Mouse (Mus musculus): Measurements from ENCODE around the gene Syt6. TPM values are rescaled to one million over a fixed set of nuclear protein-coding genes. Genes with fewer than 3 reads are reported as not detected.

Syt6 gene
- polyA plus RNA-seq, 1 experiment from 2014 or later, result 1.7 TPM

GRCm38 (mm10) chr3:103625169-103625568, 50.1 kb downstream of the Syt6 start:
- H3K4me1 ChIP-seq (replicated peaks; ENCODE audit: control insufficient read depth, insufficient read depth, low read length), result no peaks in the 10 kb centered on the region
- ATAC-seq (replicated peaks; ENCODE audit: low FRiP score, low TSS enrichment, low read depth) (no peak), DNase-seq (ENCODE audit: low spot score) (no peak)
- no peaks in the 10 kb centered on the region for H3K36me3 ChIP-seq (ENCODE audit: control insufficient read depth, insufficient read depth, low read length)
- H3K27me3 ChIP-seq (replicated peaks; ENCODE audit: control insufficient read depth, insufficient read depth, low read length), result no peaks in the 10 kb centered on the region
- no peak overlapping the region for H3K9ac ChIP-seq (ENCODE audit: low read length)
- no peak overlapping the region for H3K4me2 ChIP-seq (ENCODE audit: low read length)
- no peak overlapping the region for H3K27ac ChIP-seq (ENCODE audit: low read depth)
- 91% methylated on average over 13 of the region's 13 CpGs for WGBS
- no peaks in the 10 kb centered on the region for H3K9me3 ChIP-seq (ENCODE audit: control insufficient read depth, low read length)
- no peak overlapping the region for H3K4me3 ChIP-seq (ENCODE audit: low read depth, low read length)

- ATAC-seq (replicated peaks; ENCODE audit: low FRiP score, low TSS enrichment, low read depth) (no peak), DNase-seq (ENCODE audit: low spot score) (no peak)
- no peak overlapping the region for H3K9ac ChIP-seq (ENCODE audit: low read length)
- 94% methylated on average over 4 of the region's 4 CpGs for WGBS
- no peaks in the 10 kb centered on the region for H3K9me3 ChIP-seq (ENCODE audit: control insufficient read depth, low read length)
- H3K36me3 ChIP-seq (ENCODE audit: control insufficient read depth, insufficient read depth, low read length), result no peaks in the 10 kb centered on the region
- H3K4me2 ChIP-seq (ENCODE audit: low read length), result no peak overlapping the region
- H3K27ac ChIP-seq (ENCODE audit: low read depth), result no peak overlapping the region
- H3K27me3 ChIP-seq (replicated peaks; ENCODE audit: control insufficient read depth, insufficient read depth, low read length), result no peaks in the 10 kb centered on the region
- no peaks in the 10 kb centered on the region for H3K4me1 ChIP-seq (replicated peaks; ENCODE audit: control insufficient read depth, insufficient read depth, low read length)
- no peak overlapping the region for H3K4me3 ChIP-seq (ENCODE audit: low read depth, low read length)
These were observed 51.5 kb downstream of the Syt6 start for GRCm38 (mm10) chr3:103626481-103626880.

GRCm38 (mm10) chr3:103627661-103628060, 52.6 kb downstream of the Syt6 start:
- DNase-seq (ENCODE audit: low spot score) (no peak), ATAC-seq (replicated peaks; ENCODE audit: low FRiP score, low TSS enrichment, low read depth) (no peak)
- 87% methylated on average over 3 of the region's 3 CpGs for WGBS
- H3K4me2 ChIP-seq (ENCODE audit: low read length), result no peak overlapping the region
- no peaks in the 10 kb centered on the region for H3K36me3 ChIP-seq (ENCODE audit: control insufficient read depth, insufficient read depth, low read length)
- no peaks in the 10 kb centered on the region for H3K27me3 ChIP-seq (replicated peaks; ENCODE audit: control insufficient read depth, insufficient read depth, low read length)
- no peaks in the 10 kb centered on the region for H3K9me3 ChIP-seq (ENCODE audit: control insufficient read depth, low read length)
- no peak overlapping the region for H3K9ac ChIP-seq (ENCODE audit: low read length)
- no peak overlapping the region for H3K27ac ChIP-seq (ENCODE audit: low read depth)
- H3K4me1 ChIP-seq (replicated peaks; ENCODE audit: control insufficient read depth, insufficient read depth, low read length), result no peaks in the 10 kb centered on the region
- H3K4me3 ChIP-seq (ENCODE audit: low read depth, low read length), result no peak overlapping the region

- WGBS, result 70% methylated on average over 7 of the region's 7 CpGs
- Histone ChIP-seq H3K36me3 (ENCODE audit: control insufficient read depth, insufficient read depth, low read length) (no peaks in the 10 kb centered on the region), H3K4me2 (ENCODE audit: low read length) (no peak overlapping the region), H3K9ac (ENCODE audit: low read length) (no peak overlapping the region), H3K27ac (ENCODE audit: low read depth) (no peak overlapping the region), H3K4me1 (replicated peaks; ENCODE audit: control insufficient read depth, insufficient read depth, low read length) (no peaks in the 10 kb centered on the region), H3K27me3 (replicated peaks; ENCODE audit: control insufficient read depth, insufficient read depth, low read length) (no peaks in the 10 kb centered on the region), H3K9me3 (ENCODE audit: control insufficient read depth, low read length) (no peaks in the 10 kb centered on the region), H3K4me3 (ENCODE audit: low read depth, low read length) (no peak overlapping the region)
- ATAC-seq (replicated peaks; ENCODE audit: low FRiP score, low TSS enrichment, low read depth), result no peak
- DNase-seq (ENCODE audit: low spot score), result no peak
These were observed 58.1 kb downstream of the Syt6 start for GRCm38 (mm10) chr3:103633124-103633523.

- Histone ChIP-seq H3K4me1 (replicated peaks; ENCODE audit: control insufficient read depth, insufficient read depth, low read length) (no peaks in the 10 kb centered on the region), H3K9me3 (ENCODE audit: control insufficient read depth, low read length) (no peaks in the 10 kb centered on the region), H3K4me2 (ENCODE audit: low read length) (no peak overlapping the region), H3K36me3 (ENCODE audit: control insufficient read depth, insufficient read depth, low read length) (no peaks in the 10 kb centered on the region), H3K27me3 (replicated peaks; ENCODE audit: control insufficient read depth, insufficient read depth, low read length) (no peaks in the 10 kb centered on the region), H3K4me3 (ENCODE audit: low read depth, low read length) (no peak overlapping the region), H3K27ac (ENCODE audit: low read depth) (no peak overlapping the region), H3K9ac (ENCODE audit: low read length) (no peak overlapping the region)
- no peak for ATAC-seq (replicated peaks; ENCODE audit: low FRiP score, low TSS enrichment, low read depth)
- 79% methylated on average over 4 of the region's 4 CpGs for WGBS
- no peak for DNase-seq (ENCODE audit: low spot score)
These were observed 58.8 kb downstream of the Syt6 start for GRCm38 (mm10) chr3:103633831-103634230.

- no peak overlapping the region for H3K27ac ChIP-seq (ENCODE audit: low read depth)
- H3K36me3 ChIP-seq (ENCODE audit: control insufficient read depth, insufficient read depth, low read length), result no peaks in the 10 kb centered on the region
- WGBS, result 100% methylated on average over 1 of the region's 1 CpGs
These were observed 59.2 kb downstream of the Syt6 start for GRCm38 (mm10) chr3:103634256-103634655.

GRCm38 (mm10) chr3:103637641-103638040, 62.6 kb downstream of the Syt6 start:
- no peaks in the 10 kb centered on the region for H3K27me3 ChIP-seq (replicated peaks; ENCODE audit: control insufficient read depth, insufficient read depth, low read length)
- H3K36me3 ChIP-seq (ENCODE audit: control insufficient read depth, insufficient read depth, low read length), result no peaks in the 10 kb centered on the region
- H3K4me2 ChIP-seq (ENCODE audit: low read length), result no peak overlapping the region
- H3K4me3 ChIP-seq (ENCODE audit: low read depth, low read length), result no peak overlapping the region
- DNase-seq (ENCODE audit: low spot score), result no peak
- 74% methylated on average over 1 of the region's 1 CpGs for WGBS
- H3K4me1 ChIP-seq (replicated peaks; ENCODE audit: control insufficient read depth, insufficient read depth, low read length), result no peaks in the 10 kb centered on the region
- no peaks in the 10 kb centered on the region for H3K9me3 ChIP-seq (ENCODE audit: control insufficient read depth, low read length)
- no peak for ATAC-seq (replicated peaks; ENCODE audit: low FRiP score, low TSS enrichment, low read depth)
- H3K9ac ChIP-seq (ENCODE audit: low read length), result no peak overlapping the region
- H3K27ac ChIP-seq (ENCODE audit: low read depth), result no peak overlapping the region

More at GRCm38 (mm10) chr3:103634256-103634655, 59.2 kb downstream of the Syt6 start:
- H3K4me2 ChIP-seq (ENCODE audit: low read length), result no peak overlapping the region
- DNase-seq (ENCODE audit: low spot score) (no peak), ATAC-seq (replicated peaks; ENCODE audit: low FRiP score, low TSS enrichment, low read depth) (no peak)
- H3K4me1 ChIP-seq (replicated peaks; ENCODE audit: control insufficient read depth, insufficient read depth, low read length), result no peaks in the 10 kb centered on the region
- no peak overlapping the region for H3K4me3 ChIP-seq (ENCODE audit: low read depth, low read length)
- H3K27me3 ChIP-seq (replicated peaks; ENCODE audit: control insufficient read depth, insufficient read depth, low read length), result no peaks in the 10 kb centered on the region
- no peak overlapping the region for H3K9ac ChIP-seq (ENCODE audit: low read length)
- no peaks in the 10 kb centered on the region for H3K9me3 ChIP-seq (ENCODE audit: control insufficient read depth, low read length)

- ATAC-seq (replicated peaks; ENCODE audit: low FRiP score, low TSS enrichment, low read depth) (no peak), DNase-seq (ENCODE audit: low spot score) (no peak)
- no peaks in the 10 kb centered on the region for H3K36me3 ChIP-seq (ENCODE audit: control insufficient read depth, insufficient read depth, low read length)
- H3K4me1 ChIP-seq (replicated peaks; ENCODE audit: control insufficient read depth, insufficient read depth, low read length), result no peaks in the 10 kb centered on the region
- H3K27me3 ChIP-seq (replicated peaks; ENCODE audit: control insufficient read depth, insufficient read depth, low read length), result no peaks in the 10 kb centered on the region
- WGBS, result 64% methylated on average over 8 of the region's 8 CpGs
- no peaks in the 10 kb centered on the region for H3K9me3 ChIP-seq (ENCODE audit: control insufficient read depth, low read length)
- H3K4me2 ChIP-seq (ENCODE audit: low read length), result no peak overlapping the region
- no peak overlapping the region for H3K4me3 ChIP-seq (ENCODE audit: low read depth, low read length)
- no peak overlapping the region for H3K9ac ChIP-seq (ENCODE audit: low read length)
- H3K27ac ChIP-seq (ENCODE audit: low read depth), result no peak overlapping the region
These were observed 65.3 kb downstream of the Syt6 start for GRCm38 (mm10) chr3:103640226-103640803.

- Histone ChIP-seq H3K4me2 (ENCODE audit: low read length) (no peak overlapping the region), H3K27ac (ENCODE audit: low read depth) (no peak overlapping the region), H3K9me3 (ENCODE audit: control insufficient read depth, low read length) (no peaks in the 10 kb centered on the region), H3K27me3 (replicated peaks; ENCODE audit: control insufficient read depth, insufficient read depth, low read length) (no peaks in the 10 kb centered on the region), H3K36me3 (ENCODE audit: control insufficient read depth, insufficient read depth, low read length) (no peaks in the 10 kb centered on the region), H3K9ac (ENCODE audit: low read length) (no peak overlapping the region), H3K4me1 (replicated peaks; ENCODE audit: control insufficient read depth, insufficient read depth, low read length) (no peaks in the 10 kb centered on the region), H3K4me3 (ENCODE audit: low read depth, low read length) (no peak overlapping the region)
- ATAC-seq (replicated peaks; ENCODE audit: low FRiP score, low TSS enrichment, low read depth) (no peak), DNase-seq (ENCODE audit: low spot score) (no peak)
- WGBS, result 46% methylated on average over 7 of the region's 7 CpGs
These were observed 66.3 kb downstream of the Syt6 start for GRCm38 (mm10) chr3:103641301-103641700.
